Mouse (Mus musculus): ENCODE results near the gene Pacsin2.

- no peak for TF ChIP-seq CTCF (IDR thresholded peaks at IDR 0.05; ENCODE audit: insufficient read depth, low read depth, low read length)
- no peak for TF ChIP-seq POLR2A (IDR thresholded peaks at IDR 0.05; ENCODE audit: insufficient read depth, low read depth, low read length)
Observed at GRCm38 (mm10) chr15:83408692-83409442, 55.5 kb downstream of the Pacsin2 start.

Measured in olfactory bulb, adult 2 months (tissue).